ENCODE assay signal across 1 mouse cellular context in the genomic region with DNA sequence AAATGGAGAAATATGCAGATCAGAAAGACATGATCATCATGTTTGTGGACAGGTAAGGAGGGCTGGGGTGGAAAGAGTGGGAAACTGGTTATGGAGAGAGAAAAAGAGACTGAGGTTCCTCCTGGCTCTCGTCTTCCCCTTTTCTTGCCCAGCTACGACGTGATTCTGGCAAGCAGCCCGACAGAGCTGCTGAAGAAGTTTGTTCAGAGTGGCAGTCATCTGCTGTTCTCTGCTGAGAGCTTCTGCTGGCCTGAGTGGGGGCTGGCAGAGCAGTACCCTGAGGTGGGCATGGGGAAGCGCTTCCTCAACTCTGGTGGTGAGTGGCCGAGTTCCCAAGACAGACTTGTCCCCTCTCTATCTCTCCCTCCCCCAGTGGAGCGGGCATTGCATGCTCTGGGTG.
TF ChIP-seq lines count a peak whose summit lies in the region.

No protein-coding gene starts in this region.

TF ChIP-seq in CH12.LX, 34 proteins besides CTCF, POLR2A, EP300 and RAD21:
- TF ChIP-seq MAX (IDR thresholded peaks at IDR 0.05; ENCODE audit: low read length): no peak
- no peak for TF ChIP-seq TBP (conservative IDR thresholded peaks at IDR 0.05; ENCODE audit: low read depth, low read length)
- TF ChIP-seq USF2 (conservative IDR thresholded peaks at IDR 0.05; ENCODE audit: low read depth, low read length): no peak
- no peak for TF ChIP-seq MEF2A (IDR thresholded peaks at IDR 0.05; ENCODE audit: borderline replicate concordance, low read depth, low read length)
- TF ChIP-seq BHLHE40 (IDR thresholded peaks at IDR 0.05; ENCODE audit: low read depth, low read length): no peak
- TF ChIP-seq SIN3A (IDR thresholded peaks at IDR 0.05; ENCODE audit: low read length): no peak
